Mouse (Mus musculus) mouse embryonic stem cell (cell line): ENCODE data around the gene Abhd12.

Experiments
- in situ Hi-C, 2 experiments: fragments of 300-500 bp; cut with MboI; formaldehyde crosslinking; loops; 1 replicate in 1 of 2; 3 replicates in 1 of 2; pipeline ENCODE4 v1.14.3; 2019 to 2020; ENCODE audit warnings: low sequenced_read_pairs in 2 of 2, low pct_unique_long_range_greater_than_20kb in 1 of 2, mixed read lengths in 1 of 2; ENCODE audit not compliant: unreplicated experiment in 1 of 2

Abhd12 gene

GRCm38 (mm10) chr2:150828654-150829053 is 75.9 kb downstream of the Abhd12 start:
- in situ Hi-C loops = no loop called here

GRCm38 (mm10) chr2:150828164-150828563 is 76.4 kb downstream of the Abhd12 start:
- in situ Hi-C loops = no loop called here

- in situ Hi-C loops = no loop called here
These were observed 78.1 kb downstream of the Abhd12 start for GRCm38 (mm10) chr2:150826426-150826825.

GRCm38 (mm10) chr2:150822987-150823386 is 81.6 kb downstream of the Abhd12 start:
- in situ Hi-C loops = no loop called here

DNA sequence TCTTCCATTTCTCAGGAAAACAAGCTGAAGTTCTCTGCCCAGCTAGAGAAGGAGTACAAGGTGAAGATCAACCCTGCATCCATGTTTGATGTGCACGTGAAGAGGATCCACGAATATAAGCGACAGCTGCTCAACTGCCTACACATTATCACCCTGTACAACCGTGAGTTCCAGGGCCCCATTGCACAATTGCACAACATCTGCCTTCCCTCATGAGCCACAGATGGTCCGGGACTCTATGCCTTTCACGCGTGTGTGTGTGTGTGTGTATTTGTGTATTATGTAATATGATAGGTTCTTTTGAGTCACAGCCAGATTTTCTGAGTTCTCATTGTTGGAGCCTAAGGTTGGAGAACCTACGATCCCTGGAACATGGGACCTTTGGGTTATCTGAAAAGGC is 83.8 kb downstream of the Abhd12 start:
- in situ Hi-C loops = no loop called here

DNA sequence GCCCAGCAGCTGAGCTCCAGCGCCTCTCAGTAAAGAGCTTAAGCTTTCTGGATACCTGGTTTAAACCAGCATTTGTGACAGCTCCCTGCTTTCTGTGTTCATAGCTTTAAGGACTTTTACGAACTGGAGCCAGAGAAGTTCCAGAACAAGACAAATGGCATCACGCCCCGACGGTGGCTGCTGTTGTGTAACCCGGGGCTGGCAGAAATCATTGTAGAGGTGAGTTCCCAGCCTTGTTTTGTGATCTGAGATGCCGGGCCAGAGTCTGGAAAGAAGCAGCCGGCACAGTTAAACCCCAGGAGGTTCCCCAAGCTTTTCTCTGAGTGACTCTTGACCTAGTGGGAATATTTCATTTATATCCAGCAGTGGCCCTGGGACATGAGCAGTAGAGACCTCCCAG is 85.8 kb downstream of the Abhd12 start:
- in situ Hi-C loops = no loop called here

DNA sequence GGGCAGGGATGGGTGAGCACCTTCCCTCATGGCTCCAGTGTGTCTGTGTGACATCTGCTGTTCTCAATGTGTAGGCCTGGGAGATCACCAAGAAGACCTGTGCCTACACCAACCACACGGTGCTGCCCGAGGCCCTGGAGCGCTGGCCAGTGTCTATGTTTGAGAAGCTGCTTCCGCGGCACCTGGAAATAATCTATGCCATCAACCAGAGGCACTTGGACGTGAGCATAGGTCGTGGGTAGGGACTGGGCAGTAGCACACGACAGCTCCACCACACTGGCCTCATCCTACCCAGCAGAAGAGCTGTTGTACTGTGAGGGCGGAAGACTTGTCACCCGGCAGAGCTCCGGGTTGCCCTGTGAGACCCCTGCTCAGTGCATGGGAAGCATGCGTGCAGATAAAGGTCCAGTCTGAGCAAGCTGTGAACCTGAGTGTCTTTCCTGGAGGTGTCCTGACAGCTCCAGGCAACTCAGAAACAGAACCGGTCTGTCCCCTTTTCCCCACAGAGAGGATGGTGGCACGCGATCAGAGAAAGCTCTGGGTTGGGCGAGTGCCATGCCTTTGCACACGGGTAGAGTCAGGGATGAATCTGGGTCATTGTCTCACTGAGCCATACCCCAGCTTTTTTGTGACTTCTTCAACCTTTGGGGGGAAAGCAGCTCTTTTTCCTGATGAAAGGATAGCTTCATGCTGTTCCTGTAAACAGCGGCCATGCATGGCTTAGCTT is 87.7 kb downstream of the Abhd12 start:
- in situ Hi-C loops = no loop called here

DNA sequence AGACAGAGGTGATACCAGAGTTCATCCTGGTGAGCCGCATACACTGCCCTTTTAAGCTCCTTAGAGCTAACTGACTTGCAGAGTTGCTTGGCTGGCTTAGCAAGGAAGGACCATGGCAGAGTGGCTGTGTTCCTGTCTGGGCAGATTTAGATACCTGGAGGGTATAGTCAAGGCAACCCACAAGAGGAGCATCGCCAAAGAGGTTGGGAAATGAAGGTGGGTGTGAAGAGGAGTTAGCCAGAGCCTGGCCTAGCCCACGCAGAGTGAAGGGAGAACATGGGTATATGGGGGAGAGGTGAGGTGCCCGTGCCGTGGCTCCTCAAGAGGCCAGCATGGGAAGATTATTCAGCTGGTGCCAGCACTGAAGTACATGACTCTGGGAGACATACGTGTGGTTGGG is 91.7 kb downstream of the Abhd12 start:
- in situ Hi-C loops = no loop called here

- in situ Hi-C loops = no loop called here
These were observed 93.9 kb downstream of the Abhd12 start for GRCm38 (mm10) chr2:150810603-150811002.

- in situ Hi-C loops = no loop called here
These were observed 95.7 kb downstream of the Abhd12 start for GRCm38 (mm10) chr2:150808812-150809211.

DNA sequence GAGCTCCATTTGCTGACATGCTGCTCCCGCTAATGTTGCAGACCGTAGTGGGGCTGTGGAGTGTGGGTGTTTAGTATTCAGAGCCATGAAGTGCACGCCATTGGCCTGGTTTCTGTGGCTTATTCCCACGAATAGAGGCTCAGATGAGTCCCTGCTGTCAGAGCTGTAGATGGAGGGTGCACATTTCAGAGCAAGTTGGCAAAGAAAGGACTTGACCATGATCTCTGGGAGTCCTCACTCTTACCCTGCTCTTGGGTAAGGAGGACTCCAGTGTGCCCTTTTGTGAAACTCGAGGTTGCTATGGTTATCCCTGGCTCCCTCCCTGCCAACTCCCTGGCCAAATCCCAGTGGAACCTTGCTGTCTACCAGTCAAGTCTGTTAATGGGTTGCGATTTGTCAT is 96.2 kb downstream of the Abhd12 start:
- in situ Hi-C loops = no loop called here

DNA sequence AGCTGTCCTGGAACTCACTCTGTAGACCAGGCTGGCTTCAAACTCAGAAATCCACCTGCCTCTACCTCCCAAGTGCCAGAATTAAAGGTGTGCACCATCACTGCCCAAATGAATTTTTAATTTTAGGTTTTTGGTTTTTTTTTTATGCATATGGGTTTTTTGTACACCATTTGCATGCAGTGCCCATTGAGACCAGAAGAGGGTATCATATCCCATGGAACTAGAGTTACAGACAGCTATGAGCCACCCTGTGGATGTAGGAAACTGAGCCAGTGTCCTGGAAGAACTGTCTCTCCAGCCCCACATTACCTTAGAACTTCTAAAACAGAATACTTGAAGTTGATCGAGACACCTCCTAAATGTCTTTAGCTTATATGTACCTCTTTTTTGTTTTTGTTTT is 101.5 kb downstream of the Abhd12 start:
- in situ Hi-C loops = no loop called here

GRCm38 (mm10) chr2:150800616-150801015 is 103.9 kb downstream of the Abhd12 start:
- in situ Hi-C loops = no loop called here

- in situ Hi-C loops = no loop called here
These were observed 106.5 kb downstream of the Abhd12 start for GRCm38 (mm10) chr2:150798084-150798483.

GRCm38 (mm10) chr2:150793320-150793719 is 111.2 kb downstream of the Abhd12 start:
- in situ Hi-C loops = no loop called here

DNA sequence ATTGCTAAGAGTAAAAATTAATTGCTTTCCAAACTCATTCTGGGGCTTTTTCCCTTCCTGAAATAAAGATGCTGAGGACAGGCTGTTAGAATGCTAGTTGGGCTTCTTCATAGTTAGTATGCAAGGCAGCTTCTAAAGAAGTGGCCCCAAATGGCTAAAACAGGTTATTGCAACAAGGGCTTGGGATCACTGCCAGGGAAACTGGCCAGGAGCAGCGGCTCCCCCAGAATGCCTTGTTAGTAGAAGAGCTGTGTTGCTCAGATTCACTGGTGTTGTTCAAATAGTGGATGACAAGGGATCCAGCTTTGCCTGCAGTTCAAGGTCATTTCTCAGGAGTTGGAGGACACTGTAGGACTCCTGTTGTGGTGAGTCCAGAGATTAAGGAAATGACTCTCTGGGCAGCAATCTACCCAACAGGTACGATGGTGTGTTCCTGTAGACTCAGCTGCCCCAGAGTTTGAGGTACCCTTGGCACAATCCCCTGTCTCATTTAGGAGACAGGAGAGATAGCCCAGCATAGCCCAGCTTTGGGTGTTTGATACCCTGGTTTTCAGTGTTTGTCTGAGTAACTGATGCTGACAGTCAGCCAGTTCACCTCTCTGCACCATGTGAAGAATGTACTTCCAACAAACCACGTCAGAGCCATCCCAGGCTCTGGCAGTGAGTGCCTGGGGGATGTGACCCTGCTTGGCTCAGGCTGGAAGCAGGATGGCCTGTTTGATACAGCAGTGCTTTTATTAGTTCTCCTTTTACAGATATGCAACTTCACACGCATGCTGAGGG is 115.6 kb downstream of the Abhd12 start:
- in situ Hi-C loops = no loop called here

DNA sequence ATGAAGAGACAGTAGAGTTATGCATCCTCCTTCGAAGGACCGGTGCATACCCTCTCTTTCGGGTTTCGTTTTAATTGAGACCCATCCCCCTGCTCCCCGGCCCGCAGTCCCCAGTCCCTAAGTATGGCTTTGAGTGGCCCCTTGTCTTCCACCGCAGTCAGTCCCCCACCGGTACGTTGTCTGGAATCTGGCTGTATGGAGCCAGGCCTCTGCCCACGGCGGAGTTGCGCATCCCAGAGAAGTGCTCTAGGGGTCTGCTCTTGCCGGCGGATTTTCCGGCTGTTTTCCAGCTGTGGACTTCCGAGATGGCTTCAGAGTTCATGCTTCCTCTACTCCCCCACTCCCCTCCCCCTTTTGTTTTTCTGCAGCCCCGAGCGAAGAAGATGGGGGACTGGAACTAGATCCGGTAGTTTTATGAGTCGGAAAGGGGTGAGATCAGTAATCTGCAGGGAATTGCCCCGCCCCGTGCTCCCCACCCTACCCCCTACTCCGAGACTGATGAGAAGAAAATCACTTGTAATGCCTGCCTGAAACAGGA is 117.2 kb downstream of the Abhd12 start:
- in situ Hi-C loops = no loop called here

GRCm38 (mm10) chr2:150786251-150787180 is 118.0 kb downstream of the Abhd12 start, which contains the start of gene Pygb:
Gene Pygb, plus strand, starts transcription at chr2:150786735.
- in situ Hi-C loops = no loop called here

- in situ Hi-C loops = no loop called here
These were observed 121.7 kb downstream of the Abhd12 start for GRCm38 (mm10) chr2:150782801-150783200.
